Mouse (Mus musculus) heart, adult 8-10 months (tissue): Measurements from ENCODE around the gene Obp1a. TPM values are rescaled to one million over a fixed set of nuclear protein-coding genes. Genes with fewer than 3 reads are reported as not detected.

Experiments used
- DNase-seq: peaks from one replicate; pipeline ENCODE4 v3.0.0; 2022; ENCODE audit warnings: low spot score
- total RNA-seq, 4 experiments: library from RNA; stranded (reverse); gene quantifications; 2 replicates each; pipeline ENCODE4 v1.2.4; 2022

Gene Obp1a
- total RNA-seq: not detected

DNA sequence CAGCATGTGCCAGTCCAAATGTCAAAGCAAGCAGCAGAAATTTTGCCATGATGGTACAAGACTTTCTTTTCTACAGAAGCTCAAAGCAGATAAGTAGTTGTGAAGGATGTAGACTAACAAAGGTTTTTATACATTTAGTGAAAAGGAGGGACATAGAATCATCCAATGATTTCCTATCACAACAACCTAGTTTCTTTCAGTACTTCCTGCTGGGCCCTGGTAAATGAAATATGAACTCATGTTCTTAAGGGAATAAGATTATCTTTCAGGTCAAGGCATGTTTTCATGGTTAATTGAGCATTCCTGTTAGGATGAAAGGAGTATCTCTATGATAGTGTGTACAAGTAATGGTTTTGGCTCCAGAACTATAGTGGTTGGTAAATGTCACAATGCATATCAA, at the start of gene Obp1a:
Gene Obp1a, minus strand, starts transcription at position 101 of the 400 bp plus-strand sequence.
- no peak for DNase-seq

GRCm38 (mm10) chrX:78125167-78125566, 34.0 kb upstream of the Obp1a start, which contains the start of gene Gm5938:
Gm5938 (plus strand) TSS chrX:78125467.
- no peak for DNase-seq

Other genes starting within 250 kb of the Obp1a start
- not detected for gene Pbsn, start 237.8 kb downstream of the Obp1a start, total RNA-seq
- not detected for gene Gm14744, start 226.6 kb downstream of the Obp1a start, total RNA-seq
- not detected for gene 5430402E10Rik, start 166.3 kb downstream of the Obp1a start, total RNA-seq
- not detected for gene Gm5938, start 34.1 kb upstream of the Obp1a start, total RNA-seq
- not detected for gene Obp1b, start 95.4 kb upstream of the Obp1a start, total RNA-seq
- gene Gm14743, start 154.5 kb upstream of the Obp1a start, total RNA-seq: not detected